Mouse (Mus musculus): ENCODE measurements around the gene Htra1.

Gene Htra1

GRCm38 (mm10) chr7:130966451-130966850 is 30.5 kb downstream of the Htra1 start:
- DNase-seq (ENCODE audit: low read depth, low spot score), result peak; percentile 43

- DNase-seq (ENCODE audit: low read depth, low spot score), result no peak
Observed at GRCm38 (mm10) chr7:130966876-130967275, 31.0 kb downstream of the Htra1 start.

- no peak for DNase-seq (ENCODE audit: low read depth, low spot score)
Observed at GRCm38 (mm10) chr7:130967901-130968300, 32.0 kb downstream of the Htra1 start.

- no peak for DNase-seq (ENCODE audit: low read depth, low spot score)
Observed at GRCm38 (mm10) chr7:130968537-130968936, 32.6 kb downstream of the Htra1 start.

GRCm38 (mm10) chr7:130969076-130969475 is 33.2 kb downstream of the Htra1 start:
- DNase-seq (ENCODE audit: low read depth, low spot score), result no peak

- no peak for DNase-seq (ENCODE audit: low read depth, low spot score)
Observed at GRCm38 (mm10) chr7:130969507-130969906, 33.6 kb downstream of the Htra1 start.

GRCm38 (mm10) chr7:130972767-130973166 is 36.9 kb downstream of the Htra1 start:
- no peak for DNase-seq (ENCODE audit: low read depth, low spot score)

GRCm38 (mm10) chr7:130976305-130976935 is 40.5 kb downstream of the Htra1 start:
- peak; percentile 43 for DNase-seq (ENCODE audit: low read depth, low spot score)

- no peak for DNase-seq (ENCODE audit: low read depth, low spot score)
Observed at GRCm38 (mm10) chr7:130977794-130978521, 42.0 kb downstream of the Htra1 start.

GRCm38 (mm10) chr7:130978545-130978944 is 42.6 kb downstream of the Htra1 start:
- no peak for DNase-seq (ENCODE audit: low read depth, low spot score)

- no peak for DNase-seq (ENCODE audit: low read depth, low spot score)
Observed at GRCm38 (mm10) chr7:130980130-130980529, 44.2 kb downstream of the Htra1 start.

- peak; percentile 62 for DNase-seq (ENCODE audit: low read depth, low spot score)
Observed at GRCm38 (mm10) chr7:130982371-130982770, 46.5 kb downstream of the Htra1 start.

- no peak for DNase-seq (ENCODE audit: low read depth, low spot score)
Observed at GRCm38 (mm10) chr7:130982881-130983280, 47.0 kb downstream of the Htra1 start.

- no peak for DNase-seq (ENCODE audit: low read depth, low spot score)
Observed at GRCm38 (mm10) chr7:130984294-130984693, 48.4 kb downstream of the Htra1 start.

- no peak for DNase-seq (ENCODE audit: low read depth, low spot score)
Observed at GRCm38 (mm10) chr7:130985193-130985592, 49.3 kb downstream of the Htra1 start.

- DNase-seq (ENCODE audit: low read depth, low spot score), result no peak
Observed at GRCm38 (mm10) chr7:130985716-130986115, 49.8 kb downstream of the Htra1 start.

- DNase-seq (ENCODE audit: low read depth, low spot score), result no peak
Observed at GRCm38 (mm10) chr7:130988146-130988545, 52.2 kb downstream of the Htra1 start.

- DNase-seq (ENCODE audit: low read depth, low spot score), result no peak
Observed at GRCm38 (mm10) chr7:130989371-130989770, 53.5 kb downstream of the Htra1 start.

- DNase-seq (ENCODE audit: low read depth, low spot score), result no peak
Observed at GRCm38 (mm10) chr7:130991174-130991789, 55.4 kb downstream of the Htra1 start.

GRCm38 (mm10) chr7:130993907-130994306 is 58.0 kb downstream of the Htra1 start:
- DNase-seq (ENCODE audit: low read depth, low spot score), result peak; percentile 35

GRCm38 (mm10) chr7:131001976-131002726 is 66.2 kb downstream of the Htra1 start:
- no peak for DNase-seq (ENCODE audit: low read depth, low spot score)

- DNase-seq (ENCODE audit: low read depth, low spot score), result no peak
Observed at GRCm38 (mm10) chr7:131004071-131004470, 68.2 kb downstream of the Htra1 start.
